Mouse (Mus musculus) heart, postnatal 36 days (tissue): ENCODE data around the gene Foxs1. TPM values are rescaled to one million over a fixed set of nuclear protein-coding genes. Genes with fewer than 3 reads are reported as not detected.
A peak's percentile ranks its signal among the peaks of the same experiment; 100 is the strongest.

ENCODE experiments used
- DNase-seq, 2 experiments: peaks; one replicate each; pipeline ENCODE4 v3.0.0; 2021 to 2022
- intact Hi-C: fragments of 180-260 bp; cut with DNase I; formaldehyde crosslinking; loops from one replicate; pipeline ENCODE4 v1.15.1; 2025
- total RNA-seq, 2 experiments: library from RNA; stranded (reverse); gene quantifications; 2 replicates each; pipeline ENCODE4 v1.2.3; 2021

Foxs1 gene
- total RNA-seq, 2 experiments from 2014 or later = 2.8 to 3.6 TPM

DNA sequence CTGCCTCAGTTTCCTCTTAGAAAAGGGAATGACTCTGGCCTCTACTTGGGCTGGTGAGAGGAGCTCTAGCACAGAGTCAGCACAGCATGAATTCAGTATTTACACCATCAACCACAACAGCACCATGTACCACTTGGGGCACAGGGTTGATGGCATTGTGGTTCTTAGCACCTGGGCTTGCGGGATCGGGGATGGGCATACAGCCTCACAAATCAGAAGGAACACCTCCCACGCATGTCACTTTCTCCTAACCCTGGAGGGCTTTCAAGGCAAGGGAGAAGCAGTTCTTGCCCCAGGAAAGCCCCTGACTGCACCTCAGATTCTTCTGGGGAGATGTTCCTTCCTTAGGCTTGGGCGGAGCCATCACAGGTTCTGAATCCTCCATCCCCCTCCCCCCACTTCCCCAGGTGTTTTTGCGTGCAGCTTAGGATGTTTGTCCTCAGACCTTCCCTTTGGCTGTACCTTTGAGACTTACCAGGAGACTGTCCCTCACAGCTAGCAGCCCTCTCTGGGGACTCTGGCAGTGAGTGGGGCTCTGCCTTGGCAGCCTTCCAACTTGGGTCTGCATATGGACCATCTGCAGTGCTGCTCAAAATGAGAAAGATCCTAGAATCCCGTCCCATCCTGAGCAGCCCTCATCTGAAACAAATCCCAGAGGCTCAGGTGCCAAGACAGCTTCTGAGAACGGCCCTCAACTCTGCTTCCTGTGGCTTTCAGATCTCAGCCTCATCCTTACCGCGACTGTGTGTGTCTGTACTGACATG, 26.6 kb downstream of the Foxs1 start:
- intact Hi-C loops = loop anchor here (5.0 kb wide), 1 partner anchor 36 kb away; no protein-coding TSS in a partner anchor
- DNase-seq = no peak

DNA sequence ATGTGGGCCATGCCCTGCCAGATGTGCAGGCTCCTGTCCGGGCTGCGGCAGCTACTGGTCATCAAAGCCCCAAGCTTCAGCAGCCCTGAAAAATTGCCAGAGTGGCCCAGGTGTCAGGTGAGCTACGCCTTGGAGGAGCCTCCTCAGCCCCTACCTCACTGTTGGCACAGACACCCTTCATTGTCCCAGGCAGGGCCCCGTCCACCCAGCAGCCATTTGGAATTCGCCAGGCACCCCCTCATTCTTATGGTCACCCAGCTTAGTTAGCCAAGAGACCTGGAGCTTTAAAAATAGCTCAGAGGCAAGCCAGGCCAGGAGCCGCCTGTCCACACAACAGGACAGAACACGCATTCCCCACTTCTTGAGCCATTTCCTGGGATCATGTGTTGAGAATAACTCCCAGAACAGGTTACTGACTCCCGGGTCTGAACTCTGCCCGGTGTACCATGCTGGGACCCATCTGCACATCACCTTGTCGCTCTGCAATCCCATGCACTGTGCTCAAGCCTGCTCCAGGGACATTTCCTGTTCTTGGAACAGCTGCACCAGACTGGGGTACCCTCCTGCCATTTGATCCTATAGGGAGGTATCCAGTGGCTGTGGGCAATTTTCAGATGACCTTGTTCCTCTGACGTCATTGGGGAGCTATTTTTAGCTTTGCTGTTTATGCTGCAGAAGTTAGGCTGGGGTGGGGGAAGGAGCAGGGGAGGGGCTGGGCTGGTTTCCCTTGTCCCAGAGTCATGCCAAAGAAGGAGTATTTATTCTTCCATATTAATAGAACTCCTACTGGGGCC, 27.8 kb downstream of the Foxs1 start:
- DNase-seq = peak in 1 of 2 experiments; percentile 45
- intact Hi-C loops = loop anchor here (5.0 kb wide), 1 partner anchor 37 kb away; no protein-coding TSS in a partner anchor

DNA sequence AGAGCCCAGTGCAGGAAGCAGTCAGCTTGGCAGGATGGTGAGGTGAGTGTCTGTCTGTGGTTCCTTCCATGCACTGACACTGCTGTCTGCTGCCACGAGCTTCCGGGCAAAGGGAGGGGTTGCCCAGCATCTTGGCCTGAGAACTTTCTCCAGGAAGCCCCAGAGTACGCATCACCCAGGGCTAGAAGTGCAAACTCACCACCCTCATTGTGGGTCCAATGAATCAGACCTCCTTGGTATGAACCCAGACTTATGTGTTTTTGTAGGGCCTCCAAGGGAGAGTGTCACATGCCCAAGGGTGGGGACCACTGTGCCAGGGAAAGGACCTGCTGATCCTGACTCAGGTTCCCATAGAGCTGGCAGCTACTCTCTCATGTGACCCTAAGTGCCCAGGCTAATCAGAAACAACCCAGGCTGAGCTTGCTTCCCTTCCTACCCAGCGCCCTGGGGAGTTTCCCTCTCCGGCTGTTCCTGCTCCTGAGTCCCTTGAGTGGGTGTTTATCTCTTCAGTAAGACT, 28.8 kb downstream of the Foxs1 start:
- intact Hi-C loops = no loop called here
- DNase-seq = peak in 1 of 2 experiments; percentile 38

DNA sequence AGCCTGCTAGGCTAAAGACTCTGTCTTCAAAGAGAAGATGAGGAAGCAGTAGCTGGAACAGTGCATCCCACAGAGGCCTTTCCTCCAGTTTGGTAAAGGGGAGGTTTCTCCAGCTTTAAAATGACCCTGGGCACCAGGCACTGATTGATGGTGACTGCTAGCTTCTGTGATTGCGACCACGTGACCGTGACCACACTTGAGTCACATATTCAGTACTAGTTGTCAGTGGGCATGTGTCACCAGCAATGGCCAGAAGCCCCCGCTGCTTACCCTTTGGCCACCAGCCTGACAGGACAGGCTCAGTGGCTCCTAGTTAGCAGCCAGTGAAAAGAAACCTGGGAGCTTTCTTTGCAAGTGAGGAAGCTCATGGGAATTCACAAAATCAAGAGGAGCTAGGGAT, 29.4 kb downstream of the Foxs1 start:
- DNase-seq = no peak
- intact Hi-C loops = no loop called here

DNA sequence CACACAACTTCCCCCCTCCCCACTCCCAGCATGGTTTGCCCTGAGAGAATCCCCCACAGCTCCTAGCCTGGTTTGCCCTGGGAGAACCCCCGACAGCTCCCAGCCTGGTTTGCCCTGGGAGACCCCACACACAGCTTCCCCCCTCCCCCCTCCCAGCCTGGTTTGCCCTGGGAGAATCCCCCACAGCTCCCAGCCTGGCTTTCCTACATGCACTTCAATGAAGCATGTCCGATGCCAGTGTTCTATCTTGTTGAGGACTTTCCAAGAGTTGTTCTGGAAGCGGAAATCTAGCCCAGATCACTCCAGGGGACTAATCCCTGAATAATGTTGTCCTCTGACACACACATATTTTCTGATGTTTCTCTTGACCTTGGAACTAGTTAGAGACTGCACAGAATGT, 30.4 kb downstream of the Foxs1 start:
- intact Hi-C loops = no loop called here
- DNase-seq = no peak

DNA sequence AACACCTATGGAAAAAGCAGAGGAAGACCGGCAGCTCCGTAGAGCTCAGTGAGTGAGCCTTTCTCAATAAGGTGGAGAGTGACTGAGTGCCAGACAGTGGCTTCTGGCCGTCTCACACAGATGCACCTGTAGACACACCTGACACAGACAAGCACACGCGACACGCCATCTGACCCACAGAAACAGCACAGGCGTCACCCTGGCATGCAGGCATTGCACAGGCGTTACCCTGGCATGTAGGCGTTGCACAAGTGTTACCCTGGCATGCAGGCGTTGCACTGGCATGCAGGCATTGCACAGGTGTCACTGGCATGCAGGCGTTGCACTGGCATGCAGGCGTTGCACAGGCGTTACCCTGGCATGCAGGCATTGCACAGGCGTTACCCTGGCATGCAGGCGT, 31.7 kb downstream of the Foxs1 start:
- no peak for DNase-seq
- intact Hi-C loops = no loop called here

DNA sequence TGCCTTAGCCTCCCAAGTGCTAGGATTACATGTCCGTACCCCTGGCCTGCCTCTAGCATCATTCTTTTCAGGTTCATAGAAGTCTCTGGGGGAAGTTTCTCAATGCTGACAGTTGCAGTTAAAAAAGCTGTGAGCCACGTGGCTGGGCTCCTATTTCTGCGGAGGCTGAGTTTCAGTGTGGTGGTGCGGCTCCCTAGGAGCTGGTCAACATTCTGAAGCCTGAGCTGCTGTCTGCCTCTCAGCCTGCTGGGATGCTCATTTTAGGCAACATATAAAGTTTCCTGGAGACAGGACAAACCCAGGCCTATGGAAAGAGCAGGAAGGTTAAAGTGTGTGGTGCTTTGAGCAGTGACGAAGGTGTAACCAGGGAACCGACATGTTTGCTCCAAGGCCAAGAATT, 34.0 kb downstream of the Foxs1 start:
- intact Hi-C loops = no loop called here
- no peak for DNase-seq

DNA sequence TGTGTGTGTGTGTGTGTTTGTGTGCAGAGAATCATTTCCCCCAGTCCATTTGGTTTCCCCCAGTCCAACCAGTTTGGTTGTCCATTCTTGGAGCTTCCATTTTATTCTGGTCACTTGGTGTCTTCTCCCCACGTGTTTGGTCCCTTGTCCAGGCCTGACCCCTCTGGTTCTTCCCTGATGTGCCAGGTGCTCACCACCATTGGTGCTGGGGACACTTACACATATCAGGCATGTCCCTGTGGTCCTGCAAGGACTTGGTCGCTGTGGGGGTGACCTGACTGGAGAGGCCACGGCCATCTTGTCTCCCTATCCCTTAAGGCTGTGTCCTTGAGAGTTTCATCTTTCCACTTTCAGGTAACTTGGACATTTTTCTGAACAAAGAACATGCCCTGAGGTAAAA, 36.1 kb downstream of the Foxs1 start:
- intact Hi-C loops = no loop called here
- no peak for DNase-seq

DNA sequence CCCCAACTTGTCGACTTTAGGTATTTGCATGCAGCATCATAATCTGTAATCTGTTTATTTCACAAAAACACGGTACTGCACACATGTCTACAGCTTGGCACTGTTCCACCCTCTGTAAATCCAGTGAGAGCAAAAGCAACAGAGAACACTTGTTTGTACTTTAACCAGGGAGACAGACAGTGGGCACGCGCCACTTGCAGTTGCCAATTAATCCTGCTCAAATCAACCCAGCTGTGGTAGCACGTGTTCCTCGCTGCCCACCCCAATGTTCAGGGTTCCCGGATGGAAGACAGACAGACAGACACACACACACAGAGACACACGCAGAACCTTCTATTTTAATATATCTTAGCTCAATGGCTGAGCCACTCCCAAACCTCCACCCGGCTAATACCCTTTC, 37.2 kb downstream of the Foxs1 start:
- no peak for DNase-seq
- intact Hi-C loops = no loop called here

DNA sequence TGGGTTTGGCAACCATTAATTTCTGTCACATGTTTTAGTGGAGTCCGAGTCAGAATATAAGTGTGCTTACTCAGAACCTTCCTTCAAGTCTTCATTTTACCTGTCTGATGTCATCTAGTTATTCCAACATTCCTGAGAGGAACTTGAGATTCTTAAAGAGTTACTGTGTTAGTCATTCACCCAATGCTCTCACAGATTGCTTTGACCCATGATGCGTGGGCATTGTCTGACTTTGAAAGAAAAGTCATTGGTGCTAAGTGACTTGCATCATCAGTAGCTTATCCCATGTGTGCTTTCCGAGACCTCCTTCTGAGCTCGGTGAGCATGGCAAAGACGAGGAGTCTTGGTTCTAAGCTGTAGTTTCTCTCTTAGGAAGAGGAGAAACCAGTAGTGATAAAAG, 44.2 kb downstream of the Foxs1 start:
- DNase-seq = no peak
- intact Hi-C loops = no loop called here

DNA sequence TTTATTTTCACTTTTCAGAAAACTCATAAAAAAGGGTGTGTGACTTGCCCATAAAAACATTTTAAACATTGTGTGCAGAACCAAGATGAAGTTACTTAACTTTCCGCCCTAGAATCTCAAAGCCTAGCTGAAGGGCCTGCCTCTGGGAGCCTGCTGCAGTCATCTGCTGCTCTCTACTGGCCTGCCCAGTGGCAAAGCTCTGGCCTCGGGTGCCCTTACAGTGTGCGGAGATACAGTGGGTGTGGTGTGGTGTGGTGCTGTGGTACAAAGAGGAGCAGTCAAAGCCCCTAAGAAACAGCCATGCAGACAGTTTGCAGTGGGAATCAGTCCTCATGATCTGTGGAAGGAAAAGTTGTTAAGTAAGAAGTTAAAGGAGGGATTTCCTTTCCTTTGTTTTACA, 45.8 kb downstream of the Foxs1 start:
- intact Hi-C loops = no loop called here
- DNase-seq = no peak

DNA sequence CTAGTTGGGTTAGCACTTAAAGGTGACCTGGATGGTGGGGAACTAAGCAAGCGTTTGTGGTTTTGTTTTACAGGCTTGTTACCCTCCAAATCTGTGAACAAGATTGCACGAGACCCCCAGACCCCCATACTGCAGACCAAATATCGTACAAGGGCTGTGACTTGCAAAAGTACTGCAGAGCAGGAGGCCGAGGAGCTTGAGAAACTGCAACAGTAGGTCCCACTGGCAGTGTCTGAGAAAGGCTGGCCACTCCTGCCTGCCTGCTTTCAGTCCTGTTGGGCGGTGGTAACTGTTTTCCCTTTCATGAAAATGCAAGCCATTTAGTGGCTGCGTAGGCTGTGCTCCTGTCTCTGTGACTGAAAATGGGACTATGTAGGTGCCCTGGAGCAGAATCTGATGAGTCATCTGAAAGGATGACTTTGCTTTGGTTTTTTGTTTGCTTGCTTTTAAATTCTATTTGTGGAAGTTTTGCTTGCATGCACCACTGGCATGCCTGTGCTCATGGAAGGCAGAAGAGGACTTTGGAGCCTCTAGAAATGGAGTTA, 48.8 kb downstream of the Foxs1 start:
- intact Hi-C loops = no loop called here
- DNase-seq = no peak

Other genes starting within 250 kb of the Foxs1 start
- 10 to 100 TPM; 16.2 to 16.5 TPM for gene Mcts2, start 246.2 kb downstream of the Foxs1 start, total RNA-seq
- 10 to 100 TPM; 50.9 to 53.7 TPM for gene Id1, start 197.0 kb downstream of the Foxs1 start, total RNA-seq
- gene Cox4i2, start 179.0 kb downstream of the Foxs1 start, total RNA-seq = 10 to 100 TPM; 13.1 to 16.0 TPM
- 10 to 100 TPM; 52.5 to 73.5 TPM for gene Bcl2l1, start 101.5 kb downstream of the Foxs1 start, total RNA-seq
- 1 to 10 TPM in 1 of 2 experiments, under 1 TPM in 1; 0.89 to 1.6 TPM for gene Tpx2, start 85.2 kb downstream of the Foxs1 start, total RNA-seq
- gene Mylk2, start 21.9 kb downstream of the Foxs1 start, total RNA-seq = under 1 TPM in 1 of 2 experiments, not detected in 1; 0.22 TPM
- gene Dusp15, start 18.5 kb upstream of the Foxs1 start, total RNA-seq = not detected
- not detected for gene Ttll9, start 29.3 kb upstream of the Foxs1 start, total RNA-seq
- gene Pdrg1, start 82.2 kb upstream of the Foxs1 start, total RNA-seq = 100 to 1,000 TPM; 120 to 130 TPM
- not detected for gene Xkr7, start 98.6 kb upstream of the Foxs1 start, total RNA-seq
- 10 to 100 TPM; 16.0 to 23.1 TPM for gene Ccm2l, start 132.7 kb upstream of the Foxs1 start, total RNA-seq
- gene Hck, start 175.3 kb upstream of the Foxs1 start, total RNA-seq = 1 to 10 TPM; 1.7 to 1.9 TPM
- gene Tm9sf4, start 228.1 kb upstream of the Foxs1 start, total RNA-seq = 10 to 100 TPM; 48.6 to 52.9 TPM